Mouse (Mus musculus) midbrain, embryonic 11.5 days (tissue): Measurements from ENCODE around the gene Mmp17. TPM values are rescaled to one million over a fixed set of nuclear protein-coding genes. Genes with fewer than 3 reads are reported as not detected.
"Not testable (repeated sequence)": the region's sequence is repeated elsewhere in the genome, so short reads cannot be mapped to it uniquely, and the experiment has no call there.

Source experiments
- ATAC-seq: fragments of 200-750 bp; cut with Nextera tagmentation; 2 replicates; pipeline ENCODE4 v1.8.0; 2017; ENCODE audit warnings: moderate TSS enrichment, moderate library complexity; ENCODE audit not compliant: low FRiP score
- DNase-seq: peaks from one replicate; pipeline ENCODE4 v3.0.0; 2015; ENCODE audit warnings: low spot score; ENCODE audit errors: missing footprints
- H3K27ac ChIP-seq: fragments of 300-500 bp; sonication (generic); 2 replicates; pipeline ENCODE4 v1.5.1; 2014; ENCODE audit warnings: low read depth, low read length
- H3K27me3 ChIP-seq: fragments of 300-500 bp; sonication (generic); 2 replicates; pipeline ENCODE4 v1.6.1; 2014; ENCODE audit warnings: mild to moderate bottlenecking, low read length, moderate library complexity, mixed read lengths; ENCODE audit not compliant: control insufficient read depth, insufficient read depth
- H3K36me3 ChIP-seq: fragments of 300-500 bp; sonication (generic); 2 replicates; pipeline ENCODE4 v1.6.1; 2014; ENCODE audit warnings: mild to moderate bottlenecking, low read length, moderate library complexity, mixed read lengths; ENCODE audit not compliant: control insufficient read depth, insufficient read depth
- H3K4me1 ChIP-seq: fragments of 300-500 bp; sonication (generic); 2 replicates; pipeline ENCODE4 v1.6.1; 2014; ENCODE audit warnings: low read length; ENCODE audit not compliant: control insufficient read depth, insufficient read depth
- H3K4me2 ChIP-seq: fragments of 300-500 bp; sonication (generic); 2 replicates; pipeline ENCODE4 v1.6.1; 2014; ENCODE audit warnings: mild to moderate bottlenecking, moderate library complexity
- H3K4me3 ChIP-seq: fragments of 300-500 bp; sonication (generic); 2 replicates; pipeline ENCODE4 v1.5.1; 2014; ENCODE audit warnings: low read depth, low read length
- H3K9ac ChIP-seq: fragments of 300-500 bp; sonication (generic); 2 replicates; pipeline ENCODE4 v1.6.1; 2014; ENCODE audit warnings: low read length
- H3K9me3 ChIP-seq: fragments of 300-500 bp; sonication (generic); 2 replicates; pipeline ENCODE4 v1.6.1; 2016; ENCODE audit warnings: low read length; ENCODE audit not compliant: control insufficient read depth
- WGBS: fragments of 180-500 bp; shearing (Covaris S2); extraction: QIAGEN DNeasy Blood & Tissue Kit; methylation state at CpG from one replicate; pipeline ENCODE4 v1.1.7; 2014; 5-methylcytosine and 5-hydroxymethylcytosine counted together
- polyA plus RNA-seq: library from polyadenylated mRNA; unstranded; fragments of >200 nt; fragmentation: Nextera tagmentation; extraction: Ambion mirVana; gene quantifications from 2 replicates; pipeline ENCODE4 v1.2.1, GENCODE M21; 2014

The Mmp17 gene
- polyA plus RNA-seq, 1 experiment from 2014 or later, result 4.6 TPM

DNA sequence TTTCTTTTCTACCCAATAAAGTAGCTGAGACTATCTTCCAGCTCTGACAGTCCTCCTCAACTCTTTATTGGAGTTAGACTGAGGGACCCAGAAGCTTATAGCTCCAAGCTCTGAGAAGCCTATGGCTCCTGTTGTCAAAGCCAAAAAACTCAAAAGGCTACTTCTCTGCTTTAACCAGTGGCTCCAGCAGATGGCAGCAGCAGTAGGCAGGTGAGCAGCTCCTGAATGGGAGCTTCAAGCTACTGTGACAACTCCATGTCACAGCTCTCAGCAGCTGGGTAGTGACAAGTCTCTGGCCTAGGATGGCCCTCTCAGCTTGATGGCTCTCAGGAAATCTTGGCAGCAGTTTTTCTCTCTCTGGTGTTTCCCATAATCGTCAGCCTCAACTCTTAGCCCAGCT lies 27.1 kb downstream of the Mmp17 start:
- ATAC-seq, result 0 out of 2 replicates have a peak, but pooled peaks have one; percentile 52
- no peak overlapping the region for H3K27ac ChIP-seq
- H3K36me3 ChIP-seq, result 0 out of 2 replicates have a peak, but pooled peaks cover 3% of the 10 kb centered on the region
- no peak overlapping the region for H3K4me3 ChIP-seq
- 18% methylated on average over 1 of the region's 1 CpGs for WGBS
- DNase-seq, result peak; percentile 96
- no peak overlapping the region for H3K4me2 ChIP-seq
- no peaks in the 10 kb centered on the region for H3K4me1 ChIP-seq
- H3K9me3 ChIP-seq, result no peaks in the 10 kb centered on the region
- H3K9ac ChIP-seq, result no peak overlapping the region
- no peaks in the 10 kb centered on the region for H3K27me3 ChIP-seq

DNA sequence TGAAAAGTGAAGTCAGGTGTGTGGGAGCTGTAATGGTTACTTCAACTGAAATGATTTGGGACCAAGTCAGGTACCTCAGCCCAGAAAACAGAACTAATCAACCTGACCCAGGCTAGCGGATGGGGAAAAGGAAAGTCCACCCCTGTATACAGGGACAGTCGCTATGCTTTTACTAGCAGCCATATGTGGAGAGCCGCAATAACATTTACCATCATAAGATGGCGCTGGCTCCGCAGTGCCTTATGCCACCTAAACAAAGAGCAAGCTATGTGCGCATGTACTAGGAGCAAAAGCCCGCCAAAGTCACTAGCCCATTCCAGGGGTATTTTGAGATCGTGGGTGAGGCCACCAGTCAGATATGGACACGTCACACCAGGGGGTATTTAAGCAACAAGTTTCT lies 36.6 kb downstream of the Mmp17 start:
- not testable (repeated sequence) for H3K9ac ChIP-seq, H3K4me2 ChIP-seq, H3K36me3 ChIP-seq, ATAC-seq, H3K4me3 ChIP-seq, H3K4me1 ChIP-seq, H3K27me3 ChIP-seq, H3K9me3 ChIP-seq, H3K27ac ChIP-seq, DNase-seq
- WGBS, result 69% methylated on average over 9 of the region's 9 CpGs

DNA sequence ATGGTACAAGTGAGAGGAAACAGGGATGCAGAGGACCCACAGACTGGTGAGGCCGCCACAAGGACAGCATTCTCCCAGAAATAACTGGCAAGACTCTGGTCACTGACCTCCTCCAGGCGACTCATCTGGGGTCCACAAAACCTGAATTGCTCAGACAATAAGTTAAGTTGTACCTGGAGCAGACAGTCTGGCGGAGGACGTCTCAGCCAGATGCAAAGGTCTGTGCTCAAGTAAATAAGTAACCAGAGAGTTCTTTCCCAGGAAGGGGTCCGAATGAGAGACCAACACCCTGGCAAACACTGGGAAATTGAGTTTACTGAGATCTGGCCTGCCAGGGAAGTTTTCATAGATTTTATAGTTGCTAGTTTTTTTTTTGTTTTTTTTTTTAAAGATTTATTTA lies 37.4 kb downstream of the Mmp17 start:
- no peak overlapping the region for H3K4me2 ChIP-seq
- no peaks in the 10 kb centered on the region for H3K4me1 ChIP-seq
- H3K36me3 ChIP-seq, result no peaks in the 10 kb centered on the region
- ATAC-seq, result no peak
- no peak for DNase-seq
- H3K27ac ChIP-seq, result no peak overlapping the region
- H3K4me3 ChIP-seq, result no peak overlapping the region
- WGBS, result 81% methylated on average over 5 of the region's 5 CpGs
- no peaks in the 10 kb centered on the region for H3K27me3 ChIP-seq
- no peaks in the 10 kb centered on the region for H3K9me3 ChIP-seq
- no peak overlapping the region for H3K9ac ChIP-seq

DNA sequence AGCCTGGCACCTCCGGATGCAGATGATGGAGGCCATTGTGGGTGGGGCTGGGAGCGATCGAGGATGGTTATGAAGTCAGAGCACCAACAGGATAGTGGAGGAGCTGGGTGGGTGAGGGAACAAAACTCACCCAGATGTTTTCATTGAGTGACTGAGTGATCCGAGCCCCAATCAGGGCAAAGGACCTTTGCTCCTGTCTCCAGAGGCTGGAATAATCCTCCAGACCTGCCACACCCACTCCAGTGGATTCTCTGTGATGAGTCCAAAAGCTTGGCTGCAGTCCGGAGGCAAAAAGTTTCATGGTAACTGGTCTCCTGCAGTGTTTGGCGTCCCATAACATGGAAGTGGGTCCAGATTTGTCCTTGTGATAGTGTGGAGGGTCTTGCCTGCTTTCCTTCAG lies 42.1 kb downstream of the Mmp17 start:
- no peaks in the 10 kb centered on the region for H3K36me3 ChIP-seq
- WGBS, result 84% methylated on average over 6 of the region's 6 CpGs
- H3K4me2 ChIP-seq, result no peak overlapping the region
- no peaks in the 10 kb centered on the region for H3K9me3 ChIP-seq
- DNase-seq (peak; percentile 45), ATAC-seq (no peak)
- no peaks in the 10 kb centered on the region for H3K27me3 ChIP-seq
- H3K4me1 ChIP-seq, result no peaks in the 10 kb centered on the region
- no peak overlapping the region for H3K4me3 ChIP-seq
- no peak overlapping the region for H3K27ac ChIP-seq
- no peak overlapping the region for H3K9ac ChIP-seq

GRCm38 (mm10) chr5:129626586-129626985 lies 42.6 kb downstream of the Mmp17 start:
- H3K4me3 ChIP-seq, H3K4me2 ChIP-seq, H3K9me3 ChIP-seq, H3K9ac ChIP-seq, H3K4me1 ChIP-seq, ATAC-seq, H3K36me3 ChIP-seq, H3K27me3 ChIP-seq, H3K27ac ChIP-seq: not testable (repeated sequence)
- DNase-seq, result peak; percentile 35
- 78% methylated on average over 4 of the region's 4 CpGs for WGBS

- not testable (repeated sequence) for H3K27me3 ChIP-seq, H3K4me2 ChIP-seq, H3K4me3 ChIP-seq, H3K4me1 ChIP-seq, H3K36me3 ChIP-seq, H3K9ac ChIP-seq, H3K9me3 ChIP-seq, ATAC-seq, H3K27ac ChIP-seq
- DNase-seq, result peak; percentile 54
- 90% methylated on average over 2 of the region's 2 CpGs for WGBS
Measured at GRCm38 (mm10) chr5:129632270-129633250, 48.6 kb downstream of the Mmp17 start.

DNA sequence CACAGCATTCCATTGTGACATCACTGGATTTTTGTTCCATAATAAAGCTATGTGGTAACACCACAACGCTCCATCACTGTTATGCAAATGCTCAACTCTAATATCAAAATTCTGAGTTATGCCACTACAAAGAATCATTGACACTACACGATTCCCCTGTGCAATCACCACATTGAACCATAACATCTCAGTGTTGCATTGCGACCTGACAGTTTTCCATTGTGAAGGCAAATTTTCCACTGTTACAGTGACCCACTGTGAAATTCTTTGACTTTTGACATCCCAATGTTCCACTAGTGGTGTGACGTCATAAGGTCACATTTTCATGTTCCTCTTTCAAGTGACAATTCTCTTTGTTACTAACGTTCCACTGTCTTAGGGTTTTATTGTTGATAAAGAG lies 66.9 kb downstream of the Mmp17 start:
- Histone ChIP-seq H3K4me3 (no peak overlapping the region), H3K4me1 (no peaks in the 10 kb centered on the region), H3K4me2 (no peak overlapping the region), H3K9ac (no peak overlapping the region), H3K27me3 (no peaks in the 10 kb centered on the region), H3K9me3 (no peaks in the 10 kb centered on the region), H3K36me3 (no peaks in the 10 kb centered on the region), H3K27ac (no peak overlapping the region)
- no peak for ATAC-seq
- 94% methylated on average over 5 of the region's 5 CpGs for WGBS
- no peak for DNase-seq

GRCm38 (mm10) chr5:129657016-129657415 lies 73.0 kb downstream of the Mmp17 start:
- 98% methylated on average over 10 of the region's 10 CpGs for WGBS
- ATAC-seq (no peak), DNase-seq (no peak)
- H3K9me3 ChIP-seq, result no peaks in the 10 kb centered on the region
- H3K27ac ChIP-seq, result no peak overlapping the region
- no peaks in the 10 kb centered on the region for H3K4me1 ChIP-seq
- no peak overlapping the region for H3K4me2 ChIP-seq
- H3K27me3 ChIP-seq, result no peaks in the 10 kb centered on the region
- no peak overlapping the region for H3K4me3 ChIP-seq
- no peak overlapping the region for H3K9ac ChIP-seq
- H3K36me3 ChIP-seq, result peaks cover 23% of the 10 kb centered on the region

- Histone ChIP-seq H3K9me3 (no peaks in the 10 kb centered on the region), H3K27me3 (no peaks in the 10 kb centered on the region), H3K27ac (no peak overlapping the region), H3K4me2 (no peak overlapping the region), H3K4me3 (no peak overlapping the region), H3K4me1 (no peaks in the 10 kb centered on the region), H3K9ac (no peak overlapping the region), H3K36me3 (peaks cover 23% of the 10 kb centered on the region)
- DNase-seq, result no peak
- 93% methylated on average over 15 of the region's 15 CpGs for WGBS
- ATAC-seq, result no peak
Measured at GRCm38 (mm10) chr5:129657931-129658330, 74.0 kb downstream of the Mmp17 start.
